Mouse (Mus musculus): Measurements from ENCODE around the gene Eftud2.

Gene Eftud2

GRCm38 (mm10) chr11:102820432-102820831 lies 60.4 kb downstream of the Eftud2 start:
- no peak for ATAC-seq (ENCODE audit: insufficient number of reproducible peaks, low FRiP score, low TSS enrichment)

GRCm38 (mm10) chr11:102819783-102820385 lies 60.9 kb downstream of the Eftud2 start:
- ATAC-seq (ENCODE audit: insufficient number of reproducible peaks, low FRiP score, low TSS enrichment) = no peak

GRCm38 (mm10) chr11:102819021-102819782 lies 61.6 kb downstream of the Eftud2 start, which contains the start of gene Gjc1:
Gene Gjc1 (minus strand): TSS chr11:102819700.
- ATAC-seq (ENCODE audit: insufficient number of reproducible peaks, low FRiP score, low TSS enrichment) = no peak; the same call in 1 of the 2 replicates

GRCm38 (mm10) chr11:102818121-102819020 lies 62.4 kb downstream of the Eftud2 start:
- ATAC-seq (ENCODE audit: insufficient number of reproducible peaks, low FRiP score, low TSS enrichment) = no peak

- ATAC-seq (ENCODE audit: insufficient number of reproducible peaks, low FRiP score, low TSS enrichment) = no peak
Observed at GRCm38 (mm10) chr11:102814881-102815280, 65.9 kb downstream of the Eftud2 start.

GRCm38 (mm10) chr11:102810721-102811485 lies 69.9 kb downstream of the Eftud2 start:
- no peak for ATAC-seq (ENCODE audit: insufficient number of reproducible peaks, low FRiP score, low TSS enrichment)

- ATAC-seq (ENCODE audit: insufficient number of reproducible peaks, low FRiP score, low TSS enrichment) = no peak
Observed at GRCm38 (mm10) chr11:102808246-102808645, 72.5 kb downstream of the Eftud2 start.

GRCm38 (mm10) chr11:102803453-102803852 lies 77.3 kb downstream of the Eftud2 start:
- ATAC-seq (ENCODE audit: insufficient number of reproducible peaks, low FRiP score, low TSS enrichment) = no peak

GRCm38 (mm10) chr11:102794157-102794556 lies 86.6 kb downstream of the Eftud2 start:
- no peak for ATAC-seq (ENCODE audit: insufficient number of reproducible peaks, low FRiP score, low TSS enrichment)

GRCm38 (mm10) chr11:102791682-102792445 lies 88.9 kb downstream of the Eftud2 start:
- no peak for ATAC-seq (ENCODE audit: insufficient number of reproducible peaks, low FRiP score, low TSS enrichment)
